Mouse (Mus musculus): ENCODE results near the gene Garem2. TPM values are rescaled to one million over a fixed set of nuclear protein-coding genes. Genes with fewer than 3 reads are reported as not detected.

Garem2 gene
- polyA plus RNA-seq, 1 experiment from 2014 or later, result 0.53 TPM

- no peak overlapping the region for H3K27ac ChIP-seq
- WGBS, result 2% methylated on average over 103 of the region's 103 CpGs
- peaks cover 24% of the 10 kb centered on the region for H3K4me1 ChIP-seq (replicated peaks)
- peak overlapping the region; percentile 60 for H3K4me3 ChIP-seq (replicated peaks)
- ATAC-seq, result peak; percentile 80
- peaks cover 16% of the 10 kb centered on the region for H3K36me3 ChIP-seq
- H3K9me3 ChIP-seq, result no peaks in the 10 kb centered on the region
- H3K4me2 ChIP-seq (replicated peaks), result peak overlapping the region; percentile 98
- H3K9ac ChIP-seq, result peak overlapping the region; percentile 63
- H3K27me3 ChIP-seq (replicated peaks), result peaks cover 20% of the 10 kb centered on the region
Observed at GRCm38 (mm10) chr5:30113881-30114760, 9.2 kb downstream of the Garem2 start.

GRCm38 (mm10) chr5:30114761-30115140 is 9.8 kb downstream of the Garem2 start:
- ATAC-seq, result no peak; the same call in 1 of the 2 replicates
- Histone ChIP-seq H3K4me3 (replicated peaks) (peak overlapping the region; percentile 60), H3K27ac (no peak overlapping the region), H3K9ac (peak overlapping the region; percentile 63), H3K4me2 (replicated peaks) (peak overlapping the region; percentile 98), H3K4me1 (replicated peaks) (peaks cover 24% of the 10 kb centered on the region), H3K36me3 (peaks cover 22% of the 10 kb centered on the region), H3K27me3 (replicated peaks) (peaks cover 20% of the 10 kb centered on the region), H3K9me3 (no peaks in the 10 kb centered on the region)
- under 1% methylated on average over 28 of the region's 28 CpGs for WGBS

GRCm38 (mm10) chr5:30115718-30116117 is 10.8 kb downstream of the Garem2 start:
- Histone ChIP-seq H3K4me2 (replicated peaks) (no peak overlapping the region), H3K9me3 (no peaks in the 10 kb centered on the region), H3K27ac (no peak overlapping the region), H3K9ac (no peak overlapping the region), H3K36me3 (peaks cover 30% of the 10 kb centered on the region), H3K27me3 (replicated peaks) (peaks cover 20% of the 10 kb centered on the region), H3K4me1 (replicated peaks) (peaks cover 18% of the 10 kb centered on the region), H3K4me3 (replicated peaks) (no peak overlapping the region)
- no peak for ATAC-seq
- WGBS, result 37% methylated on average over 10 of the region's 10 CpGs

- no peaks in the 10 kb centered on the region for H3K9me3 ChIP-seq
- 66% methylated on average over 1 of the region's 1 CpGs for WGBS
- H3K4me3 ChIP-seq (replicated peaks), result no peak overlapping the region
- H3K36me3 ChIP-seq, result peaks cover 49% of the 10 kb centered on the region
- no peak overlapping the region for H3K4me2 ChIP-seq (replicated peaks)
- H3K4me1 ChIP-seq (replicated peaks), result peaks cover 9% of the 10 kb centered on the region
- H3K27ac ChIP-seq, result no peak overlapping the region
- ATAC-seq, result no peak
- no peak overlapping the region for H3K9ac ChIP-seq
- H3K27me3 ChIP-seq (replicated peaks), result peaks cover 20% of the 10 kb centered on the region
Observed at GRCm38 (mm10) chr5:30118018-30118417, 13.1 kb downstream of the Garem2 start.

GRCm38 (mm10) chr5:30119163-30119562 is 14.2 kb downstream of the Garem2 start:
- H3K4me1 ChIP-seq (replicated peaks), result peaks cover 5% of the 10 kb centered on the region; the same call in 1 of the 2 replicates
- H3K4me2 ChIP-seq (replicated peaks), result no peak overlapping the region
- no peak for ATAC-seq
- H3K9ac ChIP-seq, result no peak overlapping the region
- no peaks in the 10 kb centered on the region for H3K9me3 ChIP-seq
- peaks cover 10% of the 10 kb centered on the region for H3K27me3 ChIP-seq (replicated peaks)
- peaks cover 55% of the 10 kb centered on the region for H3K36me3 ChIP-seq
- no peak overlapping the region for H3K4me3 ChIP-seq (replicated peaks)
- WGBS, result 83% methylated on average over 6 of the region's 6 CpGs
- H3K27ac ChIP-seq, result no peak overlapping the region

GRCm38 (mm10) chr5:30120106-30120505 is 15.1 kb downstream of the Garem2 start:
- no peak overlapping the region for H3K27ac ChIP-seq
- H3K4me2 ChIP-seq (replicated peaks), result no peak overlapping the region
- H3K4me3 ChIP-seq (replicated peaks), result no peak overlapping the region
- H3K36me3 ChIP-seq, result peaks cover 61% of the 10 kb centered on the region
- ATAC-seq, result peak; percentile 84
- WGBS, result 75% methylated on average over 7 of the region's 7 CpGs
- H3K27me3 ChIP-seq (replicated peaks), result peaks cover 4% of the 10 kb centered on the region
- H3K9me3 ChIP-seq, result no peaks in the 10 kb centered on the region
- H3K4me1 ChIP-seq (replicated peaks), result no peaks in the 10 kb centered on the region
- no peak overlapping the region for H3K9ac ChIP-seq

- peaks cover 68% of the 10 kb centered on the region for H3K36me3 ChIP-seq
- H3K9me3 ChIP-seq, result no peaks in the 10 kb centered on the region
- ATAC-seq, result no peak
- H3K4me2 ChIP-seq (replicated peaks), result no peak overlapping the region
- no peaks in the 10 kb centered on the region for H3K27me3 ChIP-seq (replicated peaks)
- 90% methylated on average over 6 of the region's 6 CpGs for WGBS
- no peak overlapping the region for H3K9ac ChIP-seq
- no peak overlapping the region for H3K4me3 ChIP-seq (replicated peaks)
- H3K4me1 ChIP-seq (replicated peaks), result no peaks in the 10 kb centered on the region
- H3K27ac ChIP-seq, result no peak overlapping the region
Observed at GRCm38 (mm10) chr5:30122481-30122880, 17.5 kb downstream of the Garem2 start.

GRCm38 (mm10) chr5:30125587-30125986 is 20.6 kb downstream of the Garem2 start:
- H3K4me1 ChIP-seq (replicated peaks), result no peaks in the 10 kb centered on the region
- no peak overlapping the region for H3K4me2 ChIP-seq (replicated peaks)
- H3K27ac ChIP-seq, result no peak overlapping the region
- WGBS, result 41% methylated on average over 5 of the region's 5 CpGs
- H3K9ac ChIP-seq, result no peak overlapping the region
- H3K4me3 ChIP-seq (replicated peaks), result no peak overlapping the region
- H3K27me3 ChIP-seq (replicated peaks), result no peaks in the 10 kb centered on the region
- H3K9me3 ChIP-seq, result no peaks in the 10 kb centered on the region
- H3K36me3 ChIP-seq, result peaks cover 62% of the 10 kb centered on the region
- ATAC-seq, result 0 out of 2 replicates have a peak, but pooled peaks have one; percentile 68

GRCm38 (mm10) chr5:30126756-30127155 is 21.8 kb downstream of the Garem2 start:
- no peak for ATAC-seq
- no peak overlapping the region for H3K4me3 ChIP-seq (replicated peaks)
- no peaks in the 10 kb centered on the region for H3K27me3 ChIP-seq (replicated peaks)
- H3K27ac ChIP-seq, result no peak overlapping the region
- H3K36me3 ChIP-seq, result peaks cover 59% of the 10 kb centered on the region
- no peaks in the 10 kb centered on the region for H3K4me1 ChIP-seq (replicated peaks)
- H3K4me2 ChIP-seq (replicated peaks), result no peak overlapping the region
- 90% methylated on average over 7 of the region's 7 CpGs for WGBS
- H3K9me3 ChIP-seq, result no peaks in the 10 kb centered on the region
- H3K9ac ChIP-seq, result no peak overlapping the region

GRCm38 (mm10) chr5:30127921-30128597 is 23.1 kb downstream of the Garem2 start:
- WGBS, result 90% methylated on average over 13 of the region's 13 CpGs
- Histone ChIP-seq H3K4me2 (replicated peaks) (no peak overlapping the region), H3K27me3 (replicated peaks) (no peaks in the 10 kb centered on the region), H3K4me1 (replicated peaks) (no peaks in the 10 kb centered on the region), H3K9ac (no peak overlapping the region), H3K9me3 (no peaks in the 10 kb centered on the region), H3K36me3 (peaks cover 48% of the 10 kb centered on the region), H3K27ac (no peak overlapping the region), H3K4me3 (replicated peaks) (no peak overlapping the region)
- no peak for ATAC-seq

- no peaks in the 10 kb centered on the region for H3K27me3 ChIP-seq (replicated peaks)
- no peak overlapping the region for H3K27ac ChIP-seq
- no peak overlapping the region for H3K4me3 ChIP-seq (replicated peaks)
- WGBS, result 90% methylated on average over 6 of the region's 6 CpGs
- H3K4me2 ChIP-seq (replicated peaks), result no peak overlapping the region
- ATAC-seq, result no peak
- H3K4me1 ChIP-seq (replicated peaks), result no peaks in the 10 kb centered on the region
- no peak overlapping the region for H3K9ac ChIP-seq
- H3K36me3 ChIP-seq, result peaks cover 42% of the 10 kb centered on the region
- no peaks in the 10 kb centered on the region for H3K9me3 ChIP-seq
Observed at GRCm38 (mm10) chr5:30128680-30129079, 23.7 kb downstream of the Garem2 start.

- WGBS, result 87% methylated on average over 4 of the region's 4 CpGs
- Histone ChIP-seq H3K27ac (no peak overlapping the region), H3K4me2 (replicated peaks) (no peak overlapping the region), H3K9me3 (no peaks in the 10 kb centered on the region), H3K4me1 (replicated peaks) (no peaks in the 10 kb centered on the region), H3K27me3 (replicated peaks) (no peaks in the 10 kb centered on the region), H3K4me3 (replicated peaks) (no peak overlapping the region), H3K36me3 (peaks cover 48% of the 10 kb centered on the region), H3K9ac (no peak overlapping the region)
- ATAC-seq, result no peak
Observed at GRCm38 (mm10) chr5:30131246-30131645, 26.3 kb downstream of the Garem2 start.
